Mouse (Mus musculus) hematopoietic stem cell, adult 5-6 weeks (primary cell): Measurements from ENCODE around the gene Syt11. TPM values are rescaled to one million over a fixed set of nuclear protein-coding genes. Genes with fewer than 3 reads are reported as not detected.
"Not testable (repeated sequence)": the region's sequence is repeated elsewhere in the genome, so short reads cannot be mapped to it uniquely, and the experiment has no call there.

Experiments
- ATAC-seq, 2 experiments: fragments of 125-278 bp in 1 of 2; replicated peaks in 1 of 2; 2 replicates each; pipeline ENCODE4 v1.8.0; 2016 to 2017; ENCODE audit warnings: inconsistent platforms in 2 of 2, mild to moderate bottlenecking in 2 of 2, moderate number of reproducible peaks in 2 of 2, low read depth in 1 of 2, moderate TSS enrichment in 1 of 2; ENCODE audit not compliant: low FRiP score in 2 of 2, poor library complexity in 2 of 2, severe bottlenecking in 2 of 2, insufficient read depth in 1 of 2, low TSS enrichment in 1 of 2
- total RNA-seq: library from RNA; stranded (forward); fragments of 172-1452, 232-1000 nt; gene quantifications from 2 replicates; pipeline ENCODE4 v1.2.3, GENCODE M21; 2017

The Syt11 gene
- total RNA-seq, 1 experiment from 2014 or later: 4.1 TPM

GRCm38 (mm10) chr3:88746139-88746870 is 28.7 kb downstream of the Syt11 start:
- no peak for ATAC-seq

GRCm38 (mm10) chr3:88745534-88745933 is 29.4 kb downstream of the Syt11 start:
- no peak for ATAC-seq

GRCm38 (mm10) chr3:88740147-88740546 is 34.8 kb downstream of the Syt11 start:
- no peak for ATAC-seq

- peak; percentile 77 to 85 for ATAC-seq
Measured at GRCm38 (mm10) chr3:88738641-88739040, 36.3 kb downstream of the Syt11 start.

- ATAC-seq: no peak
Measured at GRCm38 (mm10) chr3:88736556-88736955, 38.4 kb downstream of the Syt11 start.

GRCm38 (mm10) chr3:88719098-88719497 is 55.9 kb downstream of the Syt11 start:
- ATAC-seq: peak in 1 of 2 experiments; percentile 33; a peak in 2 of 4 replicates

- ATAC-seq: peak; percentile 41 to 48; a peak in 2 of 4 replicates
Measured at GRCm38 (mm10) chr3:88717831-88718230, 57.1 kb downstream of the Syt11 start.

GRCm38 (mm10) chr3:88717198-88717798 is 57.7 kb downstream of the Syt11 start:
- ATAC-seq: peak in 1 of 2 experiments; percentile 34; a peak in 1 of 4 replicates

GRCm38 (mm10) chr3:88716399-88717197 is 58.4 kb downstream of the Syt11 start, which contains the start of gene Rit1:
Rit1 (plus strand) TSS chr3:88716838.
- ATAC-seq: peak; percentile 91 to 92

GRCm38 (mm10) chr3:88715716-88716115 is 59.2 kb downstream of the Syt11 start:
- not testable (repeated sequence) for ATAC-seq

GRCm38 (mm10) chr3:88714725-88715124 is 60.2 kb downstream of the Syt11 start:
- ATAC-seq: no peak

- ATAC-seq: no peak
Measured at GRCm38 (mm10) chr3:88713709-88714108, 61.3 kb downstream of the Syt11 start.

GRCm38 (mm10) chr3:88701222-88701621 is 73.7 kb downstream of the Syt11 start:
- no peak for ATAC-seq

- no peak for ATAC-seq
Measured at GRCm38 (mm10) chr3:88700247-88700646, 74.7 kb downstream of the Syt11 start.

- ATAC-seq: no peak
Measured at GRCm38 (mm10) chr3:88698834-88699233, 76.1 kb downstream of the Syt11 start.

GRCm38 (mm10) chr3:88698051-88698450 is 76.9 kb downstream of the Syt11 start:
- no peak for ATAC-seq

GRCm38 (mm10) chr3:88695545-88695944 is 79.4 kb downstream of the Syt11 start:
- ATAC-seq: no peak
